Mouse (Mus musculus) kidney, embryonic 16.5 days (tissue): ENCODE measurements around the gene Olfr721-ps1. TPM values are rescaled to one million over a fixed set of nuclear protein-coding genes. Genes with fewer than 3 reads are reported as not detected.

Source experiments
- ATAC-seq: fragments of 200-750 bp; cut with Nextera tagmentation; 2 replicates; pipeline ENCODE4 v1.8.0; 2017; ENCODE audit warnings: moderate TSS enrichment; ENCODE audit not compliant: low FRiP score, low TSS enrichment
- H3K27ac ChIP-seq: fragments of 300-500 bp; sonication (generic); 2 replicates; pipeline ENCODE4 v1.5.1; 2014; ENCODE audit warnings: low read length
- H3K27me3 ChIP-seq: fragments of 300-500 bp; sonication (generic); 2 replicates; pipeline ENCODE4 v1.6.1; 2014; ENCODE audit warnings: low read length, control low read depth, mixed read lengths; ENCODE audit not compliant: insufficient read depth
- H3K36me3 ChIP-seq: fragments of 300-500 bp; sonication (generic); 2 replicates; pipeline ENCODE4 v1.6.1; 2014; ENCODE audit warnings: low read length, control low read depth, mixed read lengths; ENCODE audit not compliant: insufficient read depth
- H3K4me1 ChIP-seq: fragments of 300-500 bp; sonication (generic); 2 replicates; pipeline ENCODE4 v1.6.1; 2014; ENCODE audit warnings: low read length, control low read depth, mixed read lengths; ENCODE audit not compliant: insufficient read depth
- H3K4me2 ChIP-seq: fragments of 300-500 bp; sonication (generic); replicated peaks from 2 replicates; pipeline ENCODE4 v1.6.1; 2014; ENCODE audit warnings: low read depth, low read length
- H3K4me3 ChIP-seq: fragments of 300-500 bp; sonication (generic); 2 replicates; pipeline ENCODE4 v1.5.1; 2014; ENCODE audit warnings: mild to moderate bottlenecking, low read length
- H3K9ac ChIP-seq: fragments of 300-500 bp; sonication (generic); replicated peaks from 2 replicates; pipeline ENCODE4 v1.6.1; 2014; ENCODE audit warnings: low read length
- H3K9me3 ChIP-seq: fragments of 300-500 bp; sonication (generic); 2 replicates; pipeline ENCODE4 v1.6.1; 2016; ENCODE audit warnings: low read length, control low read depth
- WGBS: fragments of 180-500 bp; shearing (Covaris S2); extraction: QIAGEN DNeasy Blood & Tissue Kit; methylation state at CpG from one replicate; pipeline ENCODE4 v1.1.7; 2014; 5-methylcytosine and 5-hydroxymethylcytosine counted together
- polyA plus RNA-seq: library from polyadenylated mRNA; unstranded; fragments of >200 nt; fragmentation: Nextera tagmentation; extraction: Ambion mirVana; gene quantifications from 2 replicates; pipeline ENCODE4 v1.2.1, GENCODE M21; 2015

Olfr721-ps1 gene
- not detected in 2 replicates for polyA plus RNA-seq

- Histone ChIP-seq H3K4me1 (no peaks in the 10 kb centered on the region), H3K27ac (no peak within 1 kb of the TSS), H3K27me3 (no peaks in the 10 kb centered on the region), H3K9me3 (no peaks in the 10 kb centered on the region), H3K36me3 (no peaks in the 10 kb centered on the region), H3K9ac (no peak within 1 kb of the TSS), H3K4me2 (no peak within 1 kb of the TSS), H3K4me3 (no peak within 1 kb of the TSS)
- no peak for ATAC-seq
- 87% methylated on average over 2 of the region's 2 CpGs for WGBS
Observed at GRCm38 (mm10) chr14:14400998-14401397, at the start of gene Olfr721-ps1. TSS of gene Olfr721-ps1 (plus strand) at chr14:14401298.

- peaks cover 84% of the 10 kb centered on the region for H3K9me3 ChIP-seq
- H3K9ac ChIP-seq = no peak overlapping the region
- no peak overlapping the region for H3K27ac ChIP-seq
- H3K27me3 ChIP-seq = no peaks in the 10 kb centered on the region
- H3K36me3 ChIP-seq = peaks cover 35% of the 10 kb centered on the region
- ATAC-seq = no peak
- no peak overlapping the region for H3K4me2 ChIP-seq
- 96% methylated on average over 9 of the region's 9 CpGs for WGBS
- H3K4me1 ChIP-seq = no peaks in the 10 kb centered on the region
- H3K4me3 ChIP-seq = no peak overlapping the region
Observed at GRCm38 (mm10) chr14:14351721-14352590, 49.1 kb upstream of the Olfr721-ps1 start.

GRCm38 (mm10) chr14:14352606-14353005 is 48.5 kb upstream of the Olfr721-ps1 start:
- Histone ChIP-seq H3K4me1 (no peaks in the 10 kb centered on the region), H3K4me2 (no peak overlapping the region), H3K9ac (no peak overlapping the region), H3K4me3 (no peak overlapping the region), H3K36me3 (peaks cover 30% of the 10 kb centered on the region), H3K27ac (no peak overlapping the region), H3K27me3 (no peaks in the 10 kb centered on the region), H3K9me3 (peaks cover 77% of the 10 kb centered on the region)
- WGBS = 88% methylated on average over 6 of the region's 6 CpGs
- no peak for ATAC-seq

- Histone ChIP-seq H3K4me1 (no peaks in the 10 kb centered on the region), H3K4me2 (no peak overlapping the region), H3K9me3 (peaks cover 71% of the 10 kb centered on the region), H3K27me3 (no peaks in the 10 kb centered on the region), H3K4me3 (no peak overlapping the region), H3K27ac (no peak overlapping the region), H3K36me3 (peaks cover 27% of the 10 kb centered on the region), H3K9ac (no peak overlapping the region)
- no peak for ATAC-seq
- 96% methylated on average over 7 of the region's 7 CpGs for WGBS
Observed at GRCm38 (mm10) chr14:14353081-14353732, 47.9 kb upstream of the Olfr721-ps1 start.

GRCm38 (mm10) chr14:14353740-14354510 is 47.2 kb upstream of the Olfr721-ps1 start:
- no peak for ATAC-seq
- whole genome bisulfite sequencing = 93% methylated on average over 8 of the region's 8 CpGs
- H3K27ac ChIP-seq = no peak overlapping the region
- no peak overlapping the region for H3K4me3 ChIP-seq
- peaks cover 22% of the 10 kb centered on the region for H3K36me3 ChIP-seq
- peaks cover 64% of the 10 kb centered on the region for H3K9me3 ChIP-seq
- H3K9ac ChIP-seq = no peak overlapping the region
- H3K4me1 ChIP-seq = no peaks in the 10 kb centered on the region
- H3K27me3 ChIP-seq = no peaks in the 10 kb centered on the region
- no peak overlapping the region for H3K4me2 ChIP-seq

- WGBS = 95% methylated on average over 13 of the region's 13 CpGs
- no peak for ATAC-seq
Observed at GRCm38 (mm10) chr14:14354511-14355359, 46.4 kb upstream of the Olfr721-ps1 start.

GRCm38 (mm10) chr14:14355360-14355646 is 45.8 kb upstream of the Olfr721-ps1 start:
- Histone ChIP-seq H3K9ac (no peak overlapping the region), H3K4me2 (no peak overlapping the region), H3K36me3 (peaks cover 17% of the 10 kb centered on the region), H3K4me3 (no peak overlapping the region), H3K4me1 (no peaks in the 10 kb centered on the region), H3K27ac (no peak overlapping the region), H3K27me3 (no peaks in the 10 kb centered on the region), H3K9me3 (peaks cover 51% of the 10 kb centered on the region)
- ATAC-seq = peak; percentile 55; the same call in 1 of the 2 replicates
- 93% methylated on average over 8 of the region's 8 CpGs for WGBS

More at GRCm38 (mm10) chr14:14354511-14355359, 46.4 kb upstream of the Olfr721-ps1 start:
- Histone ChIP-seq H3K27ac (no peak overlapping the region), H3K4me3 (no peak overlapping the region), H3K9me3 (peaks cover 57% of the 10 kb centered on the region), H3K4me1 (no peaks in the 10 kb centered on the region), H3K9ac (no peak overlapping the region), H3K4me2 (no peak overlapping the region), H3K36me3 (peaks cover 17% of the 10 kb centered on the region), H3K27me3 (no peaks in the 10 kb centered on the region)

GRCm38 (mm10) chr14:14395535-14395934 is 5.6 kb upstream of the Olfr721-ps1 start:
- WGBS = 62% methylated on average over 1 of the region's 1 CpGs
- no peaks in the 10 kb centered on the region for H3K36me3 ChIP-seq
- H3K9ac ChIP-seq = no peak overlapping the region
- H3K4me2 ChIP-seq = no peak overlapping the region
- H3K27me3 ChIP-seq = no peaks in the 10 kb centered on the region
- no peak overlapping the region for H3K4me3 ChIP-seq
- ATAC-seq = no peak
- H3K27ac ChIP-seq = no peak overlapping the region
- H3K4me1 ChIP-seq = no peaks in the 10 kb centered on the region
- H3K9me3 ChIP-seq = no peaks in the 10 kb centered on the region

- no peaks in the 10 kb centered on the region for H3K27me3 ChIP-seq
- H3K27ac ChIP-seq = no peak overlapping the region
- no peak overlapping the region for H3K4me2 ChIP-seq
- H3K9me3 ChIP-seq = no peaks in the 10 kb centered on the region
- H3K4me1 ChIP-seq = no peaks in the 10 kb centered on the region
- no peaks in the 10 kb centered on the region for H3K36me3 ChIP-seq
- ATAC-seq = no peak
- H3K9ac ChIP-seq = no peak overlapping the region
- WGBS = 78% methylated on average over 3 of the region's 3 CpGs
- H3K4me3 ChIP-seq = no peak overlapping the region
Observed at GRCm38 (mm10) chr14:14436078-14436658, 35.1 kb downstream of the Olfr721-ps1 start.
